Mouse (Mus musculus) adrenal gland, postnatal 25 days (tissue): ENCODE measurements around the gene Micu2. TPM values are rescaled to one million over a fixed set of nuclear protein-coding genes. Genes with fewer than 3 reads are reported as not detected.

Experiments
- DNase-seq: peaks from one replicate; pipeline ENCODE4 v3.0.0; 2021; ENCODE audit warnings: mixed read lengths
- total RNA-seq: library from RNA; stranded (reverse); gene quantifications from 2 replicates; pipeline ENCODE4 v1.2.3, GENCODE M21; 2021

The Micu2 gene
- total RNA-seq, 1 experiment from 2014 or later, result 70.1 TPM

DNA sequence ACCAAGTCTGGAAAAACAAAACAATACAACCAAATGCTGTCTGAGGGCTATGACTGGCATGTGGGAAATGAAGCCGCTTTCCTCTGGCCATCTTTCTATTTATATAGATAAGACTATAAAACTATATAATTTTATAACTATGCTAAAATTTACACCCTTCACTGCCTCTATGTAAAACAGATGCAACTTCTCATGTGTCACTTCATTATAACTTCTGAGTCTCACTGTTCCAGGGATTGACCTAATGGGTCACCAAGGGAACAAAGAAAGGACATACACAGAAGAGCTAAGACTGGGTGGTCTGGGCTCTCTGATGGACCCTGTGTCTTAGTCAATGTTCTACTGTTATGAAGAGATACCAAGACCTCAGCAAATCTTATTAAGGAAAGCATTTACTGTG lies 106.1 kb downstream of the Micu2 start:
- DNase-seq, result no peak

DNA sequence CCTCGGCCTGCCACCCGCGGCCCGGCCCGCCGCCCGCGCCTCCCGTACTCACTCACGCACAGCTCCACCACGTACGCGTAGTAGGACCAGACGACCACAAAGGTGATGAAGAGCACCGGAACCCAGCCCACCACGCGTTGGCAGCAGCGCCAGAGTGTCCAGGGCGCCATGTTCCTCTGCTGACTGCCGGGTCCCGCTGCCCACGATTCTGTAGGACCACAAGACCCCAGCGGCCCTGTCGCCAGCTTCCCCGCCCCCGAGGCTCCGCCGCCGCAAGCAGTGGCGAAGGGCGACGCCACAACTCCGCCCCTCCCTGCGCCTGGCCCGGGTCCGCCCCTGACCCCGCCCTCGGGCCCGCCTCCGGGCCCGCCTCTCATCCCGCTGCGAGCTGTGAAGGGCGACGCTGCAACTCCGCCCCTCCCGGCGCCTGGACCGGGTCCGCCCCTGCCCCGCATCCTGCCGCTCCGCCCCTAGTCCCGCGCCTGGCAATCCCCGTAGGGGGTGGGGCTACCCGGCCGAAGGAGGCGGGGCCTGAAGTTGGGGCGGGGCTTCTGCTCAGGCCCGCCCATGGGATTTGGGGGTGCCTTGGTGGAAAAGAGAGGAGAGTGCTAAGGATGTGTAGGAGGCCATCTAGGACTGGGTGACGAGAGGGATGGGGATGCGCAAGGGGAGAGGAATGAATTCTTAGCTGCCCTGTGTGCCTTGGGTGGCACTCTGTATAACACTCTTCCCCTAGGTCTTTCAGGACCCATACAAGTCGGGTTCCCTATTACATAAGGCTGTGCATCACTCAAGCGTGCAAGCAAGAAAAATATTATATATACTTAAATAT lies 108.8 kb downstream of the Micu2 start, which contains the start of gene Zdhhc20:
Gene Zdhhc20, minus strand, starts transcription at position 266 of the 832 bp plus-strand sequence.
- peak; percentile 97 for DNase-seq

DNA sequence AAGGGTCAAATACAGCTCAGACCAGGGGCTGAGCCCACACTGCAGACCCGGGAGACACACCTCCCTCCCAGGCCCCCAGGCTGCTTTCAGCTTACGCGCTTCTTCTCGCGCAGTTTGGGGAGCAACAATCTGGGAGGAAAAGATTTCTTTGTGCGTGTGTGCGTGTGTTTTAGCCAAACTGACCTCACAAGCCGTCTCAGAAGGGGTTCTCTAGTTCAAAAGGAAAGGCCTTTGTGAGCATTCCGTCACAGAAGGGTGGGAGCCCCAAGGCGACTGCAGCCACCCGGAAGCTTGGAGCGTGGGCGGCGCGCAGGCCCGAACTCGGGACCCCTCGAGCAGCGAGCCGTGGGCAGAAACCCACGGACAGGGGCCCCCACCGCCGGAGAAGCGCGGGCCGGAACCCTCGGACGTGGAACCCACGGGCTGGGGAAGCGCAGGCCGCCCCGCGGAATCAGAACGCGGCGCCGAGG lies 109.5 kb downstream of the Micu2 start:
- DNase-seq, result peak; percentile 18

DNA sequence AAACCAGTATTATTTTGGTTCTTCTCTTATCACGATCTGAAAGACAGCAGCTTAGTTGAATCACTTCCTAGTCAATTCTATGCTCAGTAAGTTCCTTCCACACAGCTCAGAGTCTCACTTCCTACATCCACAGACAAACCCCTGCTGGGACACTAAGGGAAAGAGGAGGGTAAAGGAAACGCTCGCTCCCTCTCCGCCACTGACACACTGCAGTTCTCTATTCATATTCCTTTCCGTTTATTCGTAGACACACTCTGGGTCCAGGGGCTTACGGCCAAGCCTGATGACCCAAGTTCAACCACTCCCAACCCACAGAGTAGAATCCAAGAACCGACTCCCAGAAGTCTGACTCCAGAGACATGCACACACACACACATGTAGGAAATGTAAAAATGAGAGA lies 111.9 kb downstream of the Micu2 start:
- no peak for DNase-seq

DNA sequence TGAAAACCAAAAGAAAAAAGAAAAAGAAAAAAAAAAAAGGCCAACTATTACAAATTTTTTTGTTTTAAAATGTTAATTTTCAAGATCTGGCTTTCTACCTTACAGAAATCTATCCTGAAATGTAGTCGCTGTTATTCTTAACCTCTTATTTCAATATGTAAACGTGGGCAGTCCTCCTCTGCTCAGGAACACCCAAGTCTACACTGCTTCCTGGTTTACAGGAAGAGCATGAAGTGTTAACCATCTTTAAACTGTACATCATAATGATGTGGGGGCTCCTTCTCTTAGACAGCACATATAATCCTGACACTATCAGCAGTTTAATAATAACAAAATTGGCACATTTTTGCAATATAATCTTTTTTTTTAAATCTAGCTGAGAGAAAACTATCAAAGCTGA lies 113.0 kb downstream of the Micu2 start:
- DNase-seq, result no peak

DNA sequence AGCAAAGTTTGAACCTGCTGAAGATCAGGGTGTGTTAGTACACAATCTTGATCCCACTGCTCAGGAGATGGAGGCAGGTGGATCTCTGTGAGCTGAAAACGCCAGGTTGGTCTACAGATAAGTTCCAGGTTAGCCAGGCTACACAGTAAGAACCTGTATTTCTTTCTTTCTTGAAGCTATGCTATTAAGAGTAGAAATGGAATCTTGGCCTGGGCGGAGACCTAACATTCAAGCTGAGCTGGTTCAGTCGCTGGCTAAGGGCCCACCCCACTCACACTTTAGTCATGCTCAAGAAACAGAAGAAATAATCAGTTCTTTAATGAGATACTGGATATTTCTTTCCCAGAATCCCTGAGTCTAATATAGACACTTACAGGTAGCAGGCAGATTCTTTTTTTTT lies 115.7 kb downstream of the Micu2 start:
- no peak for DNase-seq

DNA sequence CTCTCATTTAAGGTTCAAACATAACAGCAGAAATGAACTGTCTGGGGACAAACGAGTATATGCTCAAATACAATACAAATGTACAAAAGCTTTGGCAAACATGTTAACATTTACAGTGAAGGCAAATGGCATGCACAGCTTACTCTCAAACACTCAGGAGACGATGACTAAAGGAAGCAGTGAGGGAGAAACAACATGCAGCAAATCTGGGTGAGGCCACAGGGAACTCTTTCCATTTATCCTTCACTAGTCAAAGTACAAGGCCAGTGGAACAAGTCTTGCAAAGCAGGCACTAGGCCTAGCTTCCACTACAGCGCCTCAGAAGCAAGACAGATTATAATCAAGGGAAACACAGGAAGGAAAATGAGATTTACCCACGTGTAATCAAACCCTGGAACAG lies 116.3 kb downstream of the Micu2 start:
- DNase-seq, result no peak

DNA sequence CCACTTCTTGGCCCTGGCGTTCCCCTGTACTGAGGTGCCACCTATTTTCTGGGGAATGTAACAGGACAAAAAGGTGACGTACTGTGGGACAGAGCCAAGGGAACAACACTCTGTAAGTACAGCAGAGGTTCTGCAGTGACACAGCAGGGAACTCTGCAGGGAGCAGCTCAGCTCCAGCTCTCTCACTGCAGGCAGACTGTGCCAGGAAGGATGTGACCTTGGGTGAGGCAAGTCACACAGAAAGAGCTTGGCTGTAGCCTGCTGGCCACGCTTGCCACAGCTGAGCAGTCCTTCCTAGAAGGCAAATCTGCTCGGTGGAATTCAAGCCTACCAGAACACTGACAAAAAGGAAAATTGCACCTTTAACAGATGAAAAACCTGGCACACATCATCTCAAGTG lies 117.3 kb downstream of the Micu2 start:
- DNase-seq, result peak; percentile 75

DNA sequence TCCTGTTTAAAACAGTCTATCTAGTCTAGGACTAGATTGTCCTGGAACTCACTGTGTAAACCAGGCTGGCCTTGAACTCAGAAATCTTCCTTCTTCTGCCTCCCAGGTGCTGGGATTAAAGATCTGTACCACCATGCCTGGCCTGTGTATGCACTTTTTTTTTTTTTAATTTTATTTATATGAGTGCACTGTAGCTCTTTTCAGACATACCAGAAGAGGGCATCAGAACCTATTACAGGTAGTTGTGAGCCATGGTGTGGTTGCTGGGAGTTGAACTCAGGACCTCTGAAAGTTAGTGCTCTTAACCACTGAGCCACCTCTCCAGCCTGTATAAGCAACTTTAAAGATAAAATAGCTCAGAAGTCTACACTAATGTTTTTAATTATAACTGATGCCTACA lies 118.0 kb downstream of the Micu2 start:
- no peak for DNase-seq

DNA sequence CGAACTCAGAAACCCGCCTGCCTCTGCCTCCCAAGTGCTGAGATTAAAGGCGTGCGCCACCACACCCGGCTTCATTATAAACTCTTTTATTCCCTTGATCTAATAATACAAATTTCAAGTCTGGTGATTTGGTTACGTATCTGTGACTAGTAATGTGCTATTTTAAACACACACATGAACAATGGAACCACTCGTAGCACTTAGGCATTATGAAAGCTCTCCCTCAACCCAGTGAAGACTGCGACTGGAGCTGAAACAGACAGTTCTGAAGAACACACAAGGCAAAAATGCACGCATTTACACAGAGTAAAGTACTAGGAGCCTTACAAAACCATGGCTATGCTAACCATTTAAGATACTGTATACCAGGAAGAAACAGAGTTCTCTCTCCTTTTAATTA lies 121.1 kb downstream of the Micu2 start:
- no peak for DNase-seq

DNA sequence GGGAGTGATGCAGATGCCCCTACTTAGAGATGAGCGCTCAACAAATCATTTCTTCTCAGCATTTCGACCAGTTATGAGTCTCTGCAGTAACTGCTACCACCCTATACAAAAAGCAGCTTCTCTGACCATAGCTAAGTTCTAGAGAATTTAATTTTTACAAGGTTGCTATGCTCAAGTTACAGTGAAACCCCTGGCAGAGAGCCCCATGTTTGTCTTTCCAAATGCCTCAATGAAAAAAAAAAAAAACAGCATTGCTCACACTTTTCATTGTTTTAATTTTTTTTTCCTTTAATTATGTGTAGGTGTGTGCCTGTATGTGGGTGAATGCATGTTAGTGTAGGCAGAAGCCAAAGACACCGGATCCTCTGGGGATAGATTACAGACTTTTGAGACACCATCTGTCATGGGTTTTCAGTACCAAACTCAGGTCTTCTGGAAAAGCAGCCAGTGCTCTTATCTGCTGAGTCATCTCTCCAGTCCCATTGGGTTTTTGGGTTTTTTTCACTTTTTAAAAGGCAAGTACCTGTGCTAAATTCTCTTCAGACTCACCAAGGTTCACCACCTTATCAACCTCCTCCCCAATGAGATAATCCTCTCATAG lies 132.3 kb downstream of the Micu2 start:
- no peak for DNase-seq

Other genes starting within 250 kb of the Micu2 start
- gene Lats2, start 240.9 kb downstream of the Micu2 start, total RNA-seq, result 37.4 and 48.5 TPM in 2 replicates
- 49.0 and 52.1 TPM in 2 replicates for gene Sap18, start 201.1 kb downstream of the Micu2 start, total RNA-seq
- 2.3 and 3.9 TPM in 2 replicates for gene Ska3, start 173.1 kb downstream of the Micu2 start, total RNA-seq
- gene Mrpl57, start 173.0 kb downstream of the Micu2 start, total RNA-seq, result 107 and 131 TPM in 2 replicates
- gene Zdhhc20, start 109.0 kb downstream of the Micu2 start, total RNA-seq, result 40.1 and 57.4 TPM in 2 replicates
- gene Fgf9, start 71.3 kb upstream of the Micu2 start, total RNA-seq, result 21.3 and 27.9 TPM in 2 replicates